Mouse (Mus musculus) bone marrow, adult 2 months (tissue): ENCODE measurements at regions not wholly inside any gene's neighbourhood (a gene's known extent, or its start where the extent isn't known, plus 50 kb on each side); places are given as distances from the start of the nearest gene placed in this dataset.

Experiments
- H3K27ac ChIP-seq: fragments of 200-500 bp; 2 replicates; pipeline ENCODE4 v1.5.1; 2012; ENCODE audit warnings: low read depth, mild to moderate bottlenecking, control low read depth, inconsistent platforms, low read length; ENCODE audit not compliant: control insufficient read depth, poor library complexity, insufficient read depth
- H3K4me1 ChIP-seq: fragments of 200-500 bp; 2 replicates; pipeline ENCODE4 v1.6.1; 2011; ENCODE audit warnings: low read length; ENCODE audit not compliant: control insufficient read depth, insufficient read depth
- H3K4me3 ChIP-seq: fragments of 200-500 bp; replicated peaks from 2 replicates; pipeline ENCODE3; 2011; ENCODE audit warnings: mild to moderate bottlenecking, low read depth, low read length, control low read depth; ENCODE audit not compliant: control insufficient read depth
- CTCF ChIP-seq: fragments of 200-500 bp; IDR thresholded peaks from 2 replicates; pipeline ENCODE4 v1.5.1; 2011; ENCODE audit warnings: low read length, control low read depth; ENCODE audit not compliant: control insufficient read depth, insufficient read depth
- POLR2A ChIP-seq: fragments of 200-500 bp; IDR thresholded peaks from 2 replicates; pipeline ENCODE4 v1.6.1; 2011; ENCODE audit warnings: low read depth, mild to moderate bottlenecking, control low read depth, low read length, borderline replicate concordance; ENCODE audit not compliant: control insufficient read depth
- WGBS: fragments of 180-500 bp; shearing (Covaris S2); methylation state at CpG from one replicate; pipeline ENCODE4 v1.1.7; 2018; 5-methylcytosine and 5-hydroxymethylcytosine counted together

DNA sequence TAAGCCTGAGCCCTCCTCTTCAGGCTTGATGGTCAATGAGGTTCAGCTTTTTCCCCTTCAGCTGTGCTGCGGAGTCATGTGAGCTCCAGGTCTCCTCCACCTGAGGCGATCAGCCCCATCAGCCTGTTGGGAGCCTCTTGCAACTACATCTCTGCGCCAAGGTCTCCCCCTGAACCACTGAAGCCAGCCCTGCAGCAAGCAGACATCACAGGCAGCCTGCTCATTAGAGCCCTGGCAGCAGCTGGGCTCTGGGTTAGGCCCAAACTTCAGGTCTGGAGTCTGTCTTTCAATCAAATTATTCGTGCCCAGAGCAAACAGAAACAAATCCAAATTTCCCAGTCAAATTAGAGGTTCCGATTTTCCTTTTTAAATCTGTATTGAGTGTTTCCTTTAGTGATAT, 108.4 kb upstream of the Slc22a12 start:
- Histone ChIP-seq H3K4me1 (no peaks in the 10 kb centered on the region), H3K4me3 (no peak overlapping the region), H3K27ac (no peak overlapping the region)
- no peak for TF ChIP-seq CTCF
- no peak for TF ChIP-seq POLR2A
- WGBS, result 64% methylated on average over 5 of the region's 5 CpGs

- H3K27ac ChIP-seq, result no peak overlapping the region
- WGBS, result 76% methylated on average over 4 of the region's 4 CpGs
- no peaks in the 10 kb centered on the region for H3K4me1 ChIP-seq
- H3K4me3 ChIP-seq, result no peak overlapping the region
- no peak for TF ChIP-seq CTCF
- no peak for TF ChIP-seq POLR2A
Measured at GRCm38 (mm10) chr19:6649885-6650284, 107.1 kb upstream of the Slc22a12 start.

DNA sequence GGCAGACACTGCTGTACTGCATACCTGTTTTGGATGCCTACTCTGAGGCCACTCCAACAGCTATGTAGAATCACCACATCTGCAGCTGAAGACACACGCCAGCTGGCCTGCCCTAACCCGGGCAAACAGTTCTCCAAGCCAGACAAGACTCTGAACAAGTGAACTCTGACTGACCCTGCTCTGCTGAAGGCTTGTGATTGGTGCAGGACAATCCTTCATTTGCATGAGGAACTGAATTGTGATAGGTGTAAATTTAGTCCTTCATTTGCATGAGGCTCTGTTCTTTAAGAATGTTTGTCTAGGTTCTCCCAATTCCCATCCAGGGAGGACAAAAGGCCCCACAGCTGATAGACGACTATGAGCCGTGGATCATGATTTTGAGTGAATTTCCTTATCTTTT, 104.9 kb upstream of the Slc22a12 start:
- WGBS, result 73% methylated on average over 4 of the region's 4 CpGs
- TF ChIP-seq POLR2A (no peak), CTCF (no peak)
- Histone ChIP-seq H3K4me3 (no peak overlapping the region), H3K27ac (no peak overlapping the region), H3K4me1 (no peaks in the 10 kb centered on the region)

- TF ChIP-seq POLR2A (no peak), CTCF (no peak)
- H3K4me1 ChIP-seq, result no peaks in the 10 kb centered on the region
- WGBS, result 87% methylated on average over 3 of the region's 3 CpGs
Measured at GRCm38 (mm10) chr19:6647216-6647615, 104.4 kb upstream of the Slc22a12 start.

GRCm38 (mm10) chr19:6645912-6646311, 103.1 kb upstream of the Slc22a12 start:
- H3K27ac ChIP-seq, result no peak overlapping the region
- no peak overlapping the region for H3K4me3 ChIP-seq
- H3K4me1 ChIP-seq, result no peaks in the 10 kb centered on the region
- WGBS, result 85% methylated on average over 6 of the region's 6 CpGs
- TF ChIP-seq CTCF, result no peak
- TF ChIP-seq POLR2A, result no peak

More at GRCm38 (mm10) chr19:6647216-6647615, 104.4 kb upstream of the Slc22a12 start:
- Histone ChIP-seq H3K4me3 (no peak overlapping the region), H3K27ac (no peak overlapping the region)

GRCm38 (mm10) chr19:6644871-6645270, 102.0 kb upstream of the Slc22a12 start:
- H3K4me3 ChIP-seq, result no peak overlapping the region
- H3K27ac ChIP-seq, result no peak overlapping the region
- 81% methylated on average over 6 of the region's 6 CpGs for WGBS
- no peaks in the 10 kb centered on the region; the same call in 1 of the 2 replicates for H3K4me1 ChIP-seq
- TF ChIP-seq CTCF (no peak), POLR2A (no peak)

- 80% methylated on average over 7 of the region's 7 CpGs for WGBS
- TF ChIP-seq CTCF (no peak), POLR2A (no peak)
Measured at GRCm38 (mm10) chr19:6639681-6640080, 96.8 kb upstream of the Slc22a12 start.

DNA sequence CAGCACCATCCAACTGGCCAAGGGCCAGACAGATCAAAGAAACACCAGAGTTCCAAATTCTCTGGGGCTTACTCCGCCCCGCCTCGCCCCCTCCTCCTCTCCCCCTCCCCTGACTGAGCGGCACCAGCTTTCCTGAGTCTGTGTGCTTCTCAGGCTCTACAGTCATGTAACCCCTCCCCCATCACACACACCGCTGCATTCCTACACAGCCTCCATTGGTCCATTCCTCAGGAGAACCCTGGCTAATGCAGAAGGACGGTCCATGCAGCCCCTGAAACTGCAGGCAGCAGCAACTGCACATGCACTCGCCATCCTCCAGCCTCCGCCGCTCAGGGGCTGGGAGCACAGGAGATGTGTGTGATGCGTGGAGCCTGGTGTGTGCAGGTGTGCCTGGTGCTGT, 90.6 kb upstream of the Slc22a12 start:
- no peak for TF ChIP-seq CTCF
- no peak for TF ChIP-seq POLR2A
- Histone ChIP-seq H3K4me3 (no peak overlapping the region), H3K27ac (no peak overlapping the region), H3K4me1 (no peaks in the 10 kb centered on the region)
- 66% methylated on average over 10 of the region's 10 CpGs for WGBS

More at GRCm38 (mm10) chr19:6639681-6640080, 96.8 kb upstream of the Slc22a12 start:
- H3K27ac ChIP-seq, result no peak overlapping the region
- H3K4me1 ChIP-seq, result no peaks in the 10 kb centered on the region; the same call in 1 of the 2 replicates
- H3K4me3 ChIP-seq, result no peak overlapping the region

- H3K4me1 ChIP-seq, result no peaks in the 10 kb centered on the region
- no peak overlapping the region for H3K4me3 ChIP-seq
- no peak overlapping the region for H3K27ac ChIP-seq
- TF ChIP-seq CTCF (no peak), POLR2A (no peak)
- WGBS, result 73% methylated on average over 5 of the region's 5 CpGs
Measured at GRCm38 (mm10) chr19:6631817-6632216, 89.0 kb upstream of the Slc22a12 start.

- Histone ChIP-seq H3K4me1 (no peaks in the 10 kb centered on the region), H3K4me3 (no peak overlapping the region), H3K27ac (no peak overlapping the region)
- no peak for TF ChIP-seq CTCF
- TF ChIP-seq POLR2A, result no peak
- 75% methylated on average over 4 of the region's 4 CpGs for WGBS
Measured at GRCm38 (mm10) chr19:6630613-6630940, 87.7 kb upstream of the Slc22a12 start.
